Comparison of ENCODE assay signal across 9 mouse cellular contexts in the genomic region with DNA sequence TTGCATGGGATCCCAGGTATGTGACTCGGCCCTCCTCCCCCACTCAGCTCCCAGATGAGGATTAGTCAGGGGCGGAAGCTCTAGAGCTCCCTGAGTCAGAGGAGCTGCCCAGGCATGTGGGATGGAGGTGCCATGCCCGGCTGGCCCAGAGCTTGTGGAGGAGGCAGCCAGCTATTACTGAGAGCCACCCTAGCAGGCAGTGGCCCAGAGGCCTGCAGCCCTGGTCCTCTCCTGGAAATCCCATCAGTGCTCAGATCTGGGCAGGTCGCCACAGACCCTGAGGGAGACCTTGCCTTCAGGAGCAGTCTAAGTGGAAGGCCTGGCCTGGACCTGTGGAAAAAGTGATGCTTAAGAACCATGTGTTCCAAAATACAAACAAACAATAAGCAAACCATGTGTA. TPM values are rescaled to one million over a fixed set of nuclear protein-coding genes. Genes with fewer than 3 reads are reported as not detected.
DNase-seq lines count a peak whose midpoint lies in the region; ATAC-seq and TF ChIP-seq lines count a peak whose summit lies in the region.
"Had no signal": no experiment of that assay in that cellular context is flagged by ENCODE, and none has a peak within 500 bp of the region (broad histone marks: within the 10 kb centered on the region; RNA-seq: fewer than 3 reads in every experiment).

No protein-coding gene starts in this region.

- no peak overlapping the region for H3K27ac ChIP-seq in midbrain, postnatal 0 days (ENCODE audit: low read depth, low read length)

- ATAC-seq in midbrain, postnatal 0 days (ENCODE audit: low FRiP score), result no peak

- H3K4me2 ChIP-seq in midbrain, postnatal 0 days (ENCODE audit: low read depth, low read length, poor library complexity, severe bottlenecking), result no peak overlapping the region

- H3K9ac ChIP-seq in midbrain, postnatal 0 days (replicated peaks; ENCODE audit: low read length, poor library complexity, severe bottlenecking), result no peak overlapping the region

- WGBS in midbrain, postnatal 0 days, result 76% methylated on average over 4 of the region's 4 CpGs

- H3K9me3 ChIP-seq in midbrain, postnatal 0 days (ENCODE audit: low read length), result no peaks in the 10 kb centered on the region

- no peaks in the 10 kb centered on the region; the same call in 1 of the 2 replicates for H3K4me1 ChIP-seq in midbrain, postnatal 0 days (ENCODE audit: insufficient read depth, low read length)

- no peaks in the 10 kb centered on the region for H3K27me3 ChIP-seq in midbrain, postnatal 0 days (ENCODE audit: insufficient read depth, low read length)

- intact Hi-C loops in heart, postnatal 25 days (cut with DNase I), result no loop called here

- H3K36me3 ChIP-seq in midbrain, postnatal 0 days (ENCODE audit: insufficient read depth, low read length), result no peaks in the 10 kb centered on the region

- TF ChIP-seq CTCF in midbrain, postnatal 0 days (IDR thresholded peaks at IDR 0.05), result no peak

- peak; percentile 98 for DNase-seq in heart, adult 11 months
- no peak for DNase-seq in heart, postnatal 25 days (ENCODE audit: low spot score)
- peak; percentile 82 for DNase-seq in 3134 (ENCODE audit: extremely low read depth, insufficient read length, low spot score)
- DNase-seq in adrenal gland, postnatal 25 days, result peak; percentile 52
- DNase-seq in heart, adult 8-10 months (ENCODE audit: low spot score), result peak; percentile 56
- no peak for DNase-seq in retina, embryonic 14.5 days (ENCODE audit: low spot score)
- DNase-seq in right cerebral cortex, postnatal 4 days, result no peak
- no peak for DNase-seq in midbrain, postnatal 0 days (ENCODE audit: low spot score)
- DNase-seq: lung, postnatal 14 days had no signal

- no peak overlapping the region for H3K4me3 ChIP-seq in midbrain, postnatal 0 days (ENCODE audit: low read depth, low read length)

RNA-seq across cellular contexts. Expression of gene Inf2, which starts 7.0 kb away (rescaled TPM):
- 10 to 100 TPM; 15.8 to 20.0 TPM for total RNA-seq in heart, postnatal 25 days (2021)
- 32.6 and 34.1 TPM in 2 replicates for total RNA-seq in adrenal gland, postnatal 25 days (2021)
- 10 to 100 TPM; 14.7 to 19.5 (median 17.7) TPM for total RNA-seq in heart, adult 8-10 months (2022)
- total RNA-seq in midbrain, postnatal 0 days (2014; rRNA removed), result 3.6 and 3.7 TPM in 2 replicates
- 1.3 TPM in 2 replicates for polyA plus RNA-seq in midbrain, postnatal 0 days (2015; fragmentation: Nextera tagmentation; extraction: Ambion mirVana)

RNA-seq across cellular contexts. Expression of gene Adssl1, which starts 24.2 kb away (rescaled TPM):
- 100 to 1,000 TPM; 147 TPM for total RNA-seq in heart, postnatal 25 days (2021)
- total RNA-seq in adrenal gland, postnatal 25 days (2021), result 17.8 and 21.0 TPM in 2 replicates
- 100 to 1,000 TPM; 184 to 207 (median 193) TPM for total RNA-seq in heart, adult 8-10 months (2022)
- 2.0 and 4.1 TPM in 2 replicates for total RNA-seq in midbrain, postnatal 0 days (2014; rRNA removed)
- polyA plus RNA-seq in midbrain, postnatal 0 days (2015; fragmentation: Nextera tagmentation; extraction: Ambion mirVana), result 8.2 and 9.4 TPM in 2 replicates

RNA-seq across cellular contexts. Expression of gene Siva1, which starts 48.9 kb away (rescaled TPM):
- total RNA-seq in heart, postnatal 25 days (2021), result 10 to 100 TPM; 29.5 to 35.7 TPM
- total RNA-seq in adrenal gland, postnatal 25 days (2021), result 34.8 and 46.0 TPM in 2 replicates
- 10 to 100 TPM; 28.3 to 35.2 (median 30.0) TPM for total RNA-seq in heart, adult 8-10 months (2022)
- 24.0 and 25.4 TPM in 2 replicates for total RNA-seq in midbrain, postnatal 0 days (2014; rRNA removed)
- polyA plus RNA-seq in midbrain, postnatal 0 days (2015; fragmentation: Nextera tagmentation; extraction: Ambion mirVana), result 43.4 and 45.5 TPM in 2 replicates

Comparison
In these comparisons a context has a peak if more than half of its experiments do, and no peak if none do; other contexts are left out.
1. DNase-seq: peak in heart, adult 11 months (single experiment), 3134 (single experiment), adrenal gland, postnatal 25 days (single experiment) and heart, adult 8-10 months (single experiment); none in heart, postnatal 25 days (single experiment), retina, embryonic 14.5 days (single experiment), right cerebral cortex, postnatal 4 days (single experiment) and midbrain, postnatal 0 days (single experiment).